Mouse (Mus musculus): ENCODE results near the gene Ppme1.

DNA sequence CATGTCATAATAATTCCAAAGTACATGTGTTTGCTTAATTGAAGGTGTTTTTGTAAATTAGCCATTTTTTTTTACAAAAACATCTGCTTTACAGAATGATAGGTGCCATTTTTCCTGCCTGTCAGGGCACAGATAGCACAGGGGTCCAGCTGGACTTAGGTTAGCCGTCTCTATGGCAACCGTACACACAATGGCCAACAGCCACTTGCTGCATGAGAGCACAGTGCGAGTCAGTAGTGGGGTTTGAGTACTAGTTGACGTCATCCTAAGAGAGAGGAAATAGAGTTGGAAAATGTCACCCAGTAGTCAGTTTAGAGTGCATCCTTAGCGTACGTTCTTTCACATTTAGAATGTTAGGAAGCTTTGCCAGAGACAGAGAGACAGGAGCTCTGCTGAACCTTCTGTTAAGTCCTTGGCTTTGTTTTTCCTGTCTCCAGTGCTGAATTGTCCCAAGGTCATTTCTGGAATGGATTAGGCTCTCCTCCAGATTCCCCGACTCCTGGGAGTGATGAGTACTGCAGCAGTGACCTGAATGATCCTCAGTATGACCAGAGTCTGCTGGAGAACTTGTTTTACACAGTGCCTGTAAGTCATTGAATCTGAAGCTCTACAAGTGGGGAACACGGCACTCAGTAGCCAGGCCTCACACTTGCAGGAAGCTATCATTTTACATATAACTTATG lies 27.3 kb upstream of the Ppme1 start:
- TF ChIP-seq CTCF (IDR thresholded peaks at IDR 0.05; ENCODE audit: borderline replicate concordance, control insufficient read depth, extremely low read depth, insufficient read depth, low read length, poor library complexity) = no peak
- TF ChIP-seq POLR2A (IDR thresholded peaks at IDR 0.05; ENCODE audit: control insufficient read depth, extremely low read depth, insufficient read depth, low read length, poor library complexity) = no peak
